Mouse (Mus musculus) intestine, embryonic 15.5 days (tissue): ENCODE data around the gene Clec4g. TPM values are rescaled to one million over a fixed set of nuclear protein-coding genes. Genes with fewer than 3 reads are reported as not detected.
"Not testable (repeated sequence)": the region's sequence is repeated elsewhere in the genome, so short reads cannot be mapped to it uniquely, and the experiment has no call there.

Experiments
- ATAC-seq: fragments of 200-750 bp; cut with Nextera tagmentation; 2 replicates; pipeline ENCODE4 v1.8.0; 2017; ENCODE audit warnings: moderate TSS enrichment, moderate library complexity
- H3K27ac ChIP-seq: fragments of 300-500 bp; sonication (generic); 2 replicates; pipeline ENCODE4 v1.5.1; 2015; ENCODE audit warnings: mild to moderate bottlenecking, inconsistent platforms
- H3K27me3 ChIP-seq: fragments of 300-500 bp; sonication (generic); replicated peaks from 2 replicates; pipeline ENCODE4 v1.6.1; 2015; ENCODE audit warnings: inconsistent platforms
- H3K36me3 ChIP-seq: fragments of 300-500 bp; sonication (generic); 2 replicates; pipeline ENCODE4 v1.6.1; 2015; ENCODE audit warnings: inconsistent platforms
- H3K4me1 ChIP-seq: fragments of 300-500 bp; sonication (generic); replicated peaks from 2 replicates; pipeline ENCODE4 v1.6.1; 2015; ENCODE audit warnings: inconsistent platforms
- H3K4me2 ChIP-seq: fragments of 300-500 bp; sonication (generic); replicated peaks from 2 replicates; pipeline ENCODE4 v1.6.1; 2015; ENCODE audit warnings: mild to moderate bottlenecking, inconsistent platforms
- H3K4me3 ChIP-seq: fragments of 300-500 bp; sonication (generic); replicated peaks from 2 replicates; pipeline ENCODE4 v1.5.1; 2015; ENCODE audit warnings: inconsistent platforms
- H3K9ac ChIP-seq: fragments of 300-500 bp; sonication (generic); 2 replicates; pipeline ENCODE4 v1.6.1; 2015; ENCODE audit warnings: inconsistent platforms
- H3K9me3 ChIP-seq: fragments of 300-500 bp; sonication (generic); 2 replicates; pipeline ENCODE4 v1.6.1; 2016; ENCODE audit warnings: inconsistent platforms
- WGBS: fragments of 180-500 bp; shearing (Covaris S2); methylation state at CpG from one replicate; pipeline ENCODE4 v1.1.7; 2015; 5-methylcytosine and 5-hydroxymethylcytosine counted together
- polyA plus RNA-seq: library from polyadenylated mRNA; unstranded; fragments of >200 nt; fragmentation: Nextera tagmentation; extraction: Ambion mirVana; gene quantifications from 2 replicates; pipeline ENCODE4 v1.2.1, GENCODE M21; 2015

Clec4g gene
- 0.40 TPM in 1 of 2 replicates, not detected in the other for polyA plus RNA-seq

GRCm38 (mm10) chr8:3720551-3720950, at the start of gene Clec4g:
TSS of gene Clec4g (minus strand) at chr8:3720651.
- no peaks in the 10 kb centered on the region for H3K36me3 ChIP-seq
- H3K4me3 ChIP-seq, result no peak within 1 kb of the TSS
- H3K4me2 ChIP-seq, result no peak within 1 kb of the TSS
- no peaks in the 10 kb centered on the region for H3K27me3 ChIP-seq
- H3K4me1 ChIP-seq, result no peaks in the 10 kb centered on the region
- no peaks in the 10 kb centered on the region for H3K9me3 ChIP-seq
- H3K9ac ChIP-seq, result no peak within 1 kb of the TSS
- no peak within 1 kb of the TSS for H3K27ac ChIP-seq
- no peak for ATAC-seq
- 58% methylated on average over 5 of the region's 5 CpGs for WGBS

- not testable (repeated sequence) for H3K4me3 ChIP-seq, ATAC-seq, H3K27me3 ChIP-seq, H3K9ac ChIP-seq, H3K9me3 ChIP-seq, H3K4me2 ChIP-seq, H3K4me1 ChIP-seq, H3K36me3 ChIP-seq, H3K27ac ChIP-seq
- 80% methylated on average over 5 of the region's 5 CpGs for WGBS
These were observed 48.2 kb upstream of the Clec4g start for GRCm38 (mm10) chr8:3768641-3769040.

GRCm38 (mm10) chr8:3754261-3754850, 33.9 kb upstream of the Clec4g start:
- 67% methylated on average over 18 of the region's 18 CpGs for WGBS
- Histone ChIP-seq H3K27ac (no peak overlapping the region), H3K36me3 (no peaks in the 10 kb centered on the region), H3K27me3 (no peaks in the 10 kb centered on the region), H3K4me2 (no peak overlapping the region), H3K4me3 (no peak overlapping the region), H3K9me3 (no peaks in the 10 kb centered on the region), H3K4me1 (no peaks in the 10 kb centered on the region), H3K9ac (no peak overlapping the region)
- ATAC-seq, result peak; percentile 100

- WGBS, result 86% methylated on average over 4 of the region's 4 CpGs
- Histone ChIP-seq H3K27me3 (no peaks in the 10 kb centered on the region), H3K4me3 (no peak within 1 kb of the TSS), H3K9ac (no peak within 1 kb of the TSS), H3K9me3 (no peaks in the 10 kb centered on the region), H3K27ac (no peak within 1 kb of the TSS), H3K4me2 (no peak within 1 kb of the TSS), H3K4me1 (no peaks in the 10 kb centered on the region), H3K36me3 (no peaks in the 10 kb centered on the region)
- no peak for ATAC-seq
These were observed 28.3 kb upstream of the Clec4g start, which contains the start of gene Cd209a for GRCm38 (mm10) chr8:3748761-3749160. TSS of gene Cd209a (minus strand) at chr8:3748984.

- Histone ChIP-seq H3K4me1 (no peaks in the 10 kb centered on the region), H3K9me3 (no peaks in the 10 kb centered on the region), H3K4me3 (no peak overlapping the region), H3K27ac (no peak overlapping the region), H3K9ac (no peak overlapping the region), H3K27me3 (no peaks in the 10 kb centered on the region), H3K4me2 (no peak overlapping the region), H3K36me3 (no peaks in the 10 kb centered on the region)
- 87% methylated on average over 2 of the region's 2 CpGs for WGBS
- no peak for ATAC-seq
These were observed 16.5 kb upstream of the Clec4g start for GRCm38 (mm10) chr8:3736947-3737346.

GRCm38 (mm10) chr8:3735599-3735998, 15.1 kb upstream of the Clec4g start:
- Histone ChIP-seq H3K9me3 (no peaks in the 10 kb centered on the region), H3K36me3 (no peaks in the 10 kb centered on the region), H3K4me3 (no peak overlapping the region), H3K27ac (no peak overlapping the region), H3K9ac (no peak overlapping the region), H3K27me3 (no peaks in the 10 kb centered on the region), H3K4me1 (no peaks in the 10 kb centered on the region), H3K4me2 (no peak overlapping the region)
- no peak for ATAC-seq
- WGBS, result 96% methylated on average over 2 of the region's 2 CpGs

- Histone ChIP-seq H3K27ac (no peak overlapping the region), H3K9me3 (no peaks in the 10 kb centered on the region), H3K4me1 (no peaks in the 10 kb centered on the region), H3K4me3 (no peak overlapping the region), H3K36me3 (no peaks in the 10 kb centered on the region), H3K9ac (no peak overlapping the region), H3K4me2 (no peak overlapping the region), H3K27me3 (no peaks in the 10 kb centered on the region)
- 60% methylated on average over 1 of the region's 1 CpGs for WGBS
- ATAC-seq, result no peak
These were observed 13.6 kb upstream of the Clec4g start for GRCm38 (mm10) chr8:3734084-3734483.

- Histone ChIP-seq H3K27me3 (no peaks in the 10 kb centered on the region), H3K4me3 (no peak overlapping the region), H3K27ac (no peak overlapping the region), H3K4me2 (no peak overlapping the region), H3K9ac (no peak overlapping the region), H3K9me3 (no peaks in the 10 kb centered on the region), H3K36me3 (no peaks in the 10 kb centered on the region), H3K4me1 (no peaks in the 10 kb centered on the region)
- ATAC-seq, result no peak
- WGBS, result 29% methylated on average over 1 of the region's 1 CpGs
These were observed 590 bp upstream of the Clec4g start for GRCm38 (mm10) chr8:3721041-3721440.

- no peaks in the 10 kb centered on the region for H3K36me3 ChIP-seq
- H3K9ac ChIP-seq, result no peak overlapping the region
- no peaks in the 10 kb centered on the region for H3K9me3 ChIP-seq
- H3K4me1 ChIP-seq, result no peaks in the 10 kb centered on the region
- no peak overlapping the region for H3K4me3 ChIP-seq
- no peak overlapping the region for H3K27ac ChIP-seq
- peak; percentile 68 for ATAC-seq
- WGBS, result 17% methylated on average over 14 of the region's 14 CpGs
- H3K27me3 ChIP-seq, result no peaks in the 10 kb centered on the region
- H3K4me2 ChIP-seq, result no peak overlapping the region
These were observed 1.9 kb downstream of the Clec4g start for GRCm38 (mm10) chr8:3718559-3718958.

- no peaks in the 10 kb centered on the region for H3K4me1 ChIP-seq
- no peak overlapping the region for H3K4me3 ChIP-seq
- H3K4me2 ChIP-seq, result no peak overlapping the region
- 55% methylated on average over 12 of the region's 12 CpGs for WGBS
- ATAC-seq, result no peak
- no peak overlapping the region for H3K9ac ChIP-seq
- no peaks in the 10 kb centered on the region for H3K36me3 ChIP-seq
- H3K27me3 ChIP-seq, result no peaks in the 10 kb centered on the region
- H3K9me3 ChIP-seq, result no peaks in the 10 kb centered on the region
- H3K27ac ChIP-seq, result no peak overlapping the region
These were observed 3.0 kb downstream of the Clec4g start for GRCm38 (mm10) chr8:3717321-3717954.

GRCm38 (mm10) chr8:3711646-3712045, 8.8 kb downstream of the Clec4g start:
- Histone ChIP-seq H3K27me3 (no peaks in the 10 kb centered on the region), H3K4me1 (no peaks in the 10 kb centered on the region), H3K4me3 (no peak overlapping the region), H3K9me3 (no peaks in the 10 kb centered on the region), H3K27ac (no peak overlapping the region), H3K36me3 (no peaks in the 10 kb centered on the region), H3K4me2 (no peak overlapping the region), H3K9ac (no peak overlapping the region)
- no peak for ATAC-seq
- WGBS, result 38% methylated on average over 2 of the region's 2 CpGs

- Histone ChIP-seq H3K9me3 (no peaks in the 10 kb centered on the region), H3K9ac (no peak overlapping the region), H3K27me3 (no peaks in the 10 kb centered on the region), H3K27ac (no peak overlapping the region), H3K4me1 (no peaks in the 10 kb centered on the region), H3K36me3 (no peaks in the 10 kb centered on the region), H3K4me3 (no peak overlapping the region), H3K4me2 (no peak overlapping the region)
- no peak for ATAC-seq
- WGBS, result 84% methylated on average over 3 of the region's 3 CpGs
These were observed 10.1 kb downstream of the Clec4g start for GRCm38 (mm10) chr8:3710312-3710711.

- WGBS, result 67% methylated on average over 7 of the region's 7 CpGs
These were observed 12.8 kb downstream of the Clec4g start for GRCm38 (mm10) chr8:3707611-3708010.

More at GRCm38 (mm10) chr8:3707611-3708010, 12.8 kb downstream of the Clec4g start:
- ATAC-seq, result no peak
- H3K9me3 ChIP-seq, result no peaks in the 10 kb centered on the region
- H3K9ac ChIP-seq, result no peak overlapping the region
- H3K36me3 ChIP-seq, result no peaks in the 10 kb centered on the region
- H3K4me2 ChIP-seq, result no peak overlapping the region
- H3K27me3 ChIP-seq, result no peaks in the 10 kb centered on the region
- no peak overlapping the region for H3K4me3 ChIP-seq
- no peaks in the 10 kb centered on the region for H3K4me1 ChIP-seq
- no peak overlapping the region for H3K27ac ChIP-seq
